Mouse (Mus musculus): Measurements from ENCODE around the gene Taf3. TPM values are rescaled to one million over a fixed set of nuclear protein-coding genes. Genes with fewer than 3 reads are reported as not detected.
A peak's percentile ranks its signal among the peaks of the same experiment; 100 is the strongest.

The Taf3 gene
- 12.6 and 13.7 TPM in 2 replicates for polyA plus RNA-seq (2015; fragmentation: Nextera tagmentation; extraction: Ambion mirVana)

- ATAC-seq (replicated peaks; ENCODE audit: low FRiP score, low read depth) (peak; percentile 95), DNase-seq (ENCODE audit: low spot score) (peak; percentile 96)
- WGBS: 0% methylated on average over 36 of the region's 36 CpGs
- peak within 1 kb of the TSS; percentile 78 for H3K9ac ChIP-seq (ENCODE audit: low read depth, low read length)
- H3K9me3 ChIP-seq (replicated peaks; ENCODE audit: low read length): no peaks in the 10 kb centered on the region
- H3K4me3 ChIP-seq (replicated peaks; ENCODE audit: low read depth, low read length): peak within 1 kb of the TSS; percentile 84
- TF ChIP-seq CTCF (IDR thresholded peaks at IDR 0.05; ENCODE audit: low read depth): peak; percentile 20; the same call in 1 of the 2 replicates
- H3K4me2 ChIP-seq (ENCODE audit: low read length): peak within 1 kb of the TSS; percentile 83
- H3K4me1 ChIP-seq (replicated peaks; ENCODE audit: insufficient read depth, low read length): no peaks in the 10 kb centered on the region; the same call in 1 of the 2 replicates
- no peaks in the 10 kb centered on the region for H3K27me3 ChIP-seq (ENCODE audit: insufficient read depth, low read length)
- H3K27ac ChIP-seq: no peak within 1 kb of the TSS; the same call in 1 of the 2 replicates
- no peaks in the 10 kb centered on the region for H3K36me3 ChIP-seq (ENCODE audit: insufficient read depth, low read length)
Measured at GRCm38 (mm10) chr2:10048461-10048860, at the start of gene Taf3. Gene Taf3, minus strand, starts transcription at chr2:10048596.

- no peak overlapping the region for H3K4me2 ChIP-seq (ENCODE audit: low read length)
- no peaks in the 10 kb centered on the region for H3K4me1 ChIP-seq (replicated peaks; ENCODE audit: insufficient read depth, low read length)
- ATAC-seq (replicated peaks; ENCODE audit: low FRiP score, low read depth) (0 out of 2 replicates have a peak, but pooled peaks have one; percentile 46), DNase-seq (ENCODE audit: low spot score) (no peak)
- H3K27me3 ChIP-seq (ENCODE audit: insufficient read depth, low read length): no peaks in the 10 kb centered on the region
- H3K9ac ChIP-seq (ENCODE audit: low read depth, low read length): no peak overlapping the region
- peaks cover 28% of the 10 kb centered on the region for H3K36me3 ChIP-seq (ENCODE audit: insufficient read depth, low read length)
- no peak overlapping the region for H3K27ac ChIP-seq
- no peak for TF ChIP-seq CTCF (IDR thresholded peaks at IDR 0.05; ENCODE audit: low read depth)
- H3K9me3 ChIP-seq (replicated peaks; ENCODE audit: low read length): no peaks in the 10 kb centered on the region
- 71% methylated on average over 14 of the region's 14 CpGs for WGBS
- H3K4me3 ChIP-seq (replicated peaks; ENCODE audit: low read depth, low read length): no peak overlapping the region
Measured at GRCm38 (mm10) chr2:10094327-10095100, 46.1 kb upstream of the Taf3 start.

GRCm38 (mm10) chr2:10087256-10087850 lies 39.0 kb upstream of the Taf3 start:
- WGBS: 77% methylated on average over 8 of the region's 8 CpGs
- ATAC-seq (replicated peaks; ENCODE audit: low FRiP score, low read depth): no peak
- no peak overlapping the region for H3K4me3 ChIP-seq (replicated peaks; ENCODE audit: low read depth, low read length)

GRCm38 (mm10) chr2:10082737-10083136 lies 34.3 kb upstream of the Taf3 start:
- ATAC-seq (replicated peaks; ENCODE audit: low FRiP score, low read depth) (no peak), DNase-seq (ENCODE audit: low spot score) (no peak)
- no peaks in the 10 kb centered on the region for H3K9me3 ChIP-seq (replicated peaks; ENCODE audit: low read length)
- no peak overlapping the region for H3K9ac ChIP-seq (ENCODE audit: low read depth, low read length)
- no peak overlapping the region for H3K4me3 ChIP-seq (replicated peaks; ENCODE audit: low read depth, low read length)
- H3K4me1 ChIP-seq (replicated peaks; ENCODE audit: insufficient read depth, low read length): peaks cover 18% of the 10 kb centered on the region; the same call in 1 of the 2 replicates
- no peak overlapping the region for H3K27ac ChIP-seq
- TF ChIP-seq CTCF (IDR thresholded peaks at IDR 0.05; ENCODE audit: low read depth): no peak
- H3K4me2 ChIP-seq (ENCODE audit: low read length): no peak overlapping the region
- 0 out of 2 replicates have a peak, but pooled peaks cover 6% of the 10 kb centered on the region for H3K36me3 ChIP-seq (ENCODE audit: insufficient read depth, low read length)
- WGBS: 35% methylated on average over 1 of the region's 1 CpGs
- H3K27me3 ChIP-seq (ENCODE audit: insufficient read depth, low read length): no peaks in the 10 kb centered on the region

More at GRCm38 (mm10) chr2:10087256-10087850, 39.0 kb upstream of the Taf3 start:
- no peak for DNase-seq (ENCODE audit: low spot score)
- H3K9ac ChIP-seq (ENCODE audit: low read depth, low read length): no peak overlapping the region
- no peak overlapping the region for H3K4me2 ChIP-seq (ENCODE audit: low read length)
- no peaks in the 10 kb centered on the region for H3K4me1 ChIP-seq (replicated peaks; ENCODE audit: insufficient read depth, low read length)
- H3K9me3 ChIP-seq (replicated peaks; ENCODE audit: low read length): no peaks in the 10 kb centered on the region
- no peak for TF ChIP-seq CTCF (IDR thresholded peaks at IDR 0.05; ENCODE audit: low read depth)
- H3K36me3 ChIP-seq (ENCODE audit: insufficient read depth, low read length): peaks cover 33% of the 10 kb centered on the region
- no peak overlapping the region for H3K27ac ChIP-seq
- no peaks in the 10 kb centered on the region for H3K27me3 ChIP-seq (ENCODE audit: insufficient read depth, low read length)

- H3K36me3 ChIP-seq (ENCODE audit: insufficient read depth, low read length): 0 out of 2 replicates have a peak, but pooled peaks cover 6% of the 10 kb centered on the region
- H3K9me3 ChIP-seq (replicated peaks; ENCODE audit: low read length): no peaks in the 10 kb centered on the region
- TF ChIP-seq CTCF (IDR thresholded peaks at IDR 0.05; ENCODE audit: low read depth): no peak
- H3K27ac ChIP-seq: no peak overlapping the region
- H3K9ac ChIP-seq (ENCODE audit: low read depth, low read length): no peak overlapping the region
- ATAC-seq (replicated peaks; ENCODE audit: low FRiP score, low read depth): no peak
- WGBS: 86% methylated on average over 5 of the region's 5 CpGs
- H3K27me3 ChIP-seq (ENCODE audit: insufficient read depth, low read length): no peaks in the 10 kb centered on the region
- H3K4me2 ChIP-seq (ENCODE audit: low read length): peak overlapping the region; percentile 72
- no peak for DNase-seq (ENCODE audit: low spot score)
- peak overlapping the region; percentile 83 for H3K4me3 ChIP-seq (replicated peaks; ENCODE audit: low read depth, low read length)
- H3K4me1 ChIP-seq (replicated peaks; ENCODE audit: insufficient read depth, low read length): peaks cover 18% of the 10 kb centered on the region; the same call in 1 of the 2 replicates
Measured at GRCm38 (mm10) chr2:10081453-10082080, 33.2 kb upstream of the Taf3 start.
